Mouse (Mus musculus): ENCODE results near the gene Aff2.

Aff2 gene

DNA sequence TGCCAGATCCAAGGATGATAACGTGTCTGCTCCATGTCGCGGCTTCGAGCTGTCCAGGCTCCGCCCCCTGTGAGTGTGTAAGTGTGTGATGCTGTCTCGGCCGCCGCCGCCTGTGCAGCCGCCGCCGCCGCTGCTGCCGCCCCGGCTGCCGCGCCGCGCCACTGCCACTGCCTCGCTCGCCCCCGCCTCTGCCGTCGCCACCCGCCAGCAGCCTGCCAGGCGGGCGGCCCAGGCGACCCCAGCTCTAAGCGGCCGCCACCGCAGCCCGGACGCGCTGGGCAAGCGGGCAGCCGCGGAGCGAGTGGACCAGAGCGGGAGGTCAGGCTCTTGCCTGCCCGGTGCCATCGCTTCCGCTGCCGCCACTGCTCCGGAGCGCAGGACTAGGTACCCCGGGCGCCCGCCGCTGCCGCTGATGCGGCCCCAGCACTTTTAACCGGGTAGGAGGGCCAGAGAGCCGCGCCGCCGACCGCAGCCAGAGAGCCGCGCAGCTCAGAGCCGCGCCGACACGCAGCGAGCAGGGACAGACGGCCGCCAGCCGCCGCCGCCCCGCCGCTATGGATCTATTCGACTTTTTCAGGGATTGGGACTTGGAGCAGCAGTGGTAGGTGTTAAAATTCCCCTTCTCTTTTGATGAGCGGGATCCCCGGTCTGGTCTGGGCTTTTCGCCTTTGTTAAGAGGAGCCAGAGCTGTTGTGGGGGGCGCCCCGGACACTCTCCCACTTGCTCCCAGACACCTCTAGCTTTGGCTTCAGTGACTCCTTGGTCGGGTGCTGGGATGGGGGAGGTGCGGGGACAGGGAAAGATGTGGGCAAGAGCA is at the start of gene Aff2:
Gene Aff2 (plus strand): TSS at position 57 of the 817 bp plus-strand sequence.
- WGBS: 3% methylated on average over 52 of the region's 79 CpGs

DNA sequence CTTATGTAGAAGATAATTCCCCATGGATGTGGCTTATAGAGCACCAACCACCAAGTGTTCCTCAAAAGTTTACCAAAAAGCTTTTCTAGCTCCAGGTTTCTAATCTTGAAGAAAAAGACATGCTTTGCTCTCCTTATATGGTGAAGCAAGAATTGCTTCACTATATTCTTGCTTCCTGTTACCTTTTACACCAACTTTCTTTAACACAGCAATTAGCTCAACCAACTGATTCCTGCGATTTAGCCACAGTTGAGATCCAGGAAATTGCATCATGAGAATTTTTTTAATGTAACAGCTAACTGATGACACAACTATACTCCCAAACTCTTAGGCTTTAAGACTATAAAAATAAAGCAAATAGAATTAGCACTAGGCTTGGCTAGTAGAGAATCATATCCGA is 4.5 kb upstream of the Aff2 start:
- WGBS: 85% methylated on average over 2 of the region's 2 CpGs

DNA sequence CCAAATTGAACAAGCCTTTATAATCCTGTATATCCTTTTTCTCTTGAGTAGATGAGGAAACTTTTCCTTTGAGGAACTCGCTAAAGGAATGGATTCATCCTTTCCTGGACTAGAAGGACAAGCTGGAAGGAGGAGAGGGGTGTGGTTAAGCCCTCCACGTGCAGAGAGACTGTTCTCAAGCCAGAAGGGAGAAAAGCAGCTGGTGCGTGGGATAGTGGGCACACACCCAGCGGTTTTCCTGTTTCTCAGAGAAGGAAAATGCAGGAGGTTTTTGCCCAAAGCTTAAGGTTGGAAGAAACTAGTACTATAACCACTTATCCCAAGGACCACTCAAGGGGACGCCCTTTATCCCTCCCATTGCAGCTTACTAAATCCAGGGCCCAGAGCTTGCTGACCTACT is 734 bp upstream of the Aff2 start:
- 37% methylated on average over 5 of the region's 5 CpGs for WGBS

DNA sequence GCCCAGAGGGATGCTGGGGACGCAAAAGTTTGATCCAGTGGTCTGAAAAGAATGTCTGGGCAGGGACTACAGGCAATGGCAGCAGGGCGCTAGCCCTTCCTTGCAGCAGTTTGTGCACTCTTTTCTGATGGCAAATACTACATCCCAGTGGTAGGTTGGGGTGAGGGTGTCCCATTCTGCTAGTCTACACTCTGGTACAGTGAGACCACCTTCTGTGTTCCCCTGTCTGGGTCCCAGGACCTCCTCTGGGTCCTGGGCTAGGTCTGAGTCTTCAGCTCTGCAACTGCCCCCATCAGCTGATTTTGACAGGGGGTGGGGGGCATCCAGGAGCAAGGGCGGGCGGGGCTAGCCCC is 233 bp upstream of the Aff2 start:
- WGBS: 10% methylated on average over 3 of the region's 4 CpGs

DNA sequence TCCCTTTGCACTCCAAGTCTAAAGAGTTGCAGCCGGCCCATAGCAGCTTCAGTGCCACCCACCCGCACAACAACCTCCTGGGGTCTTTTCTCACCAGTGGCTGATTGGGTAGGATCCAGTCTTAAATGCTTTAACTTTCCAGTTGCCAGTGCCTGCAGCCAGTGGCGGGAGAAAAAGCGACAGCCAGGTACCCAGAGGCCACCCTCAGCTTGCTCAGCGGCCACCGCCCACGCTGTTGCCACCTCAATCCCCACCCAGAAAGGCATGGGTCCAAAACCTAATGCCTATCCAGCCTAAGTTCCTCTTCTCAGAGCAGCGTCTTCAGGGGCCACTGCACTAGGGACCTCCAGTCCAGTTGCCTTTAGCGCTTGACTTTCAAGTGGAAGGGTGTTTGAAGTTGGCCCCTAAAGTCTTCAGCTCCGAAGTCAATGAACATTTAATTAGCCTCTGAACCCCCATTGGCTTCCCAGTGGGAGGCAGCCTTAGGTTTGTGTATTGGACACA is 1.0 kb downstream of the Aff2 start:
- 6% methylated on average over 10 of the region's 10 CpGs for WGBS

DNA sequence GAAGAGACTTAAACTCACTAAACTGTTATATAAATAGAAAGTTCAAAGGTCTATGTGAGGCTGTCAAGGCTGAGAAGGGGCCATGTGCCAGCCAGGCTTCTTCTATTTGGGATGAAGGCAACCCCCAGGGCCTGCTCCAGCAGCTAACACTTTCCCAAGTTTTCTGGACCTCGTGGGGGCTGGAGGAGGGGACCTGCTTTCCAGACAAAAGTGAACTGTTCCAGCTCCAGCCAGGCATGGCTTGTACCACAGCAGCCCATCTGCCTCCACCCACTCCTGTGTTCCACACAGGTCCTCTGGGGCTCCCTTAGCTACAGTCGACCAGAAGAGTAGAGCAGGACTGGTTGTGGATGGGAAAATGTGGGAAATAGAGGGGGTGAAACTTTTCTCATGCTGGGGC is 4.1 kb downstream of the Aff2 start:
- WGBS: 10% methylated on average over 2 of the region's 2 CpGs

DNA sequence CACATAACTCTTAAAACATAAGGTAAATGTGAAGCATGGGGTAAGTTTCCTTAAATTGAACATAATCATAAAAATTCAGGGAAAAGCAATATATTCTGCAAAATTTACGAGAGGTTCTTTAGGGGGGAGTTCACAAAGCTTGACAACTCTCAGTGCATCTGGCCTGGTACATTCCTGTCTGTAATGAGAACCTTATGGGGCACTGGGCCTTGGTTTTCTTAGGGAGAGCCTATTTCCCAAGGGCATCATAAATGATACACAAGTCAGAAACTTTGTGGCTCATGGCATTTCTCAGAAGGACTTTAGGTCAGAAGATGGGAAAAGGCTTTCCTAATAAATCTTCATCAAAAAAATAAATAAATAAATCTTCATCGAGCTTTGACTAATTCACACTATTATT is 13.2 kb downstream of the Aff2 start:
- 68% methylated on average over 2 of the region's 2 CpGs for WGBS

DNA sequence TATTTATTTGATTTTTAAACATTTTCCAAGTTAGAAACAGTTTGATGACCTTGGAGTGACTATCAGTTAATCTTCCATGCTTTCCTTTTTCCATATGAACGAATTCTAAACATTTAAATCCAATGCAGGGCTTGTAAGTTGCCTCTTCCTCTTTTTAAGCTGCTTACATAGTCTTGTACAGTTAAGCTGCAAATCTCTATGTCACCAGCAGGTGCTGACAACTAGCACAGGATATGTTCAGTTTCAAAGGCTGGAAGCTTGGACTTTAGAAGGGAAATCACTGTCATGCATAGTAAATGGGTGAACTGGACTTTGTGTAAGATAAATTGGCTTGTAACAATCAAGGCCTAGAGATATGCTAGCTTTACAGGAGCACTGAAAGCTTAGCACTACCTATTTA is 29.6 kb downstream of the Aff2 start:
- 62% methylated on average over 1 of the region's 1 CpGs for WGBS

DNA sequence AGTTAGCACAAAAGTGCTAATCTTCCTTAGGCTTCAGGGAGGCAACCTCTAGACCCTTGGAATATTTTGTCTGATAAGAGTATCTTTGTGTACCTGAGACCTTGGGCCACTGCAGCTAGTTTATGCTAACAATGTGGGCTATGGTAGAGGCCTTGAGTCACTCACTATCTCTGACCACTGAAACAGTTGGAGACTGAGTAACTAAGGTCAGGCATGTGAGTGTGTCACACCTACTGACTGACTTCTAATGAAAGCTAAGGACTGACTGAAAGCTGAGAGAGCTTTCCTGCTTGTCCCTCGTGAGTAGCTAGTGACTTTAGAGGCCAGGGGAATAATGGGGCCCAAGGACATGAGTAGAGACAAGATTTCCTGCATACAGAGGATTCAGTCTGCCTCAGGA is 54.9 kb downstream of the Aff2 start:
- 81% methylated on average over 1 of the region's 1 CpGs for WGBS

DNA sequence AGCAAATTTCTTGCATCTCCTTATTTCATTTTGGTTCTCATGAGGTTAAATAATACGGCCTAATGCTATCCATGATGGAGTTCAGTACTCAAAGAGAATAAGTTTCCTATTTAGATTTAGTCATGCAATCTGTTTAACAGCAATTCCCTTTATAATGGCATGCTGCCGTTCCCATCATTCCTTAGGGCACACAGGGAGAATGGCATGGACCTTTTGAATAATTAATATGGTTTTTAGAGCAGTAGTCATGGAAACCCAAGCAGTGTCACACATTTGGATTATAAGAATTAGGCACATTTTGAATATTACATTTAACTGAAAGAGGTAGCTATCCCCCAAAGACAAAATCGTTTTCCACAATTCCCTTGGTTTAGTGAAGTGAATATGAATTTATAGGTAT is 78.3 kb downstream of the Aff2 start:
- 67% methylated on average over 3 of the region's 3 CpGs for WGBS

DNA sequence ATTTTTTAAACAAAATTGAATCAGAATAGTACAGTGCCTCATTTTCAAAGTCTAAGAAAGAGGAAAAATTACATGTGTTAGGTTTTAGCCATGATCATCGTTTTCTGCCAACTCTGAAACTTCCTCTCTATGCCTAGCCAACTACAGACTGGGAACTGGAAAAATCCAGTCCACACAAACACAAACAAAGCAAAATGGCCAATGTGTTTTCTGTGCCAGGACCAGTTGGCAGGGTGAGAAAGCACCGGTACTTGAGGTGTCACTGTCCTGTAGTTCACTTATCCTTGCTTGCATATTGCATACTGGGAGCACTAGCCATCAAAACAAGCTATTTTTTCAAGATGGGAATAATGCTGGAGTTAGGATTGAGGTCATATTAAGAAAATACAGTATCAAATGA is 100.8 kb downstream of the Aff2 start:
- 48% methylated on average over 2 of the region's 2 CpGs for WGBS

DNA sequence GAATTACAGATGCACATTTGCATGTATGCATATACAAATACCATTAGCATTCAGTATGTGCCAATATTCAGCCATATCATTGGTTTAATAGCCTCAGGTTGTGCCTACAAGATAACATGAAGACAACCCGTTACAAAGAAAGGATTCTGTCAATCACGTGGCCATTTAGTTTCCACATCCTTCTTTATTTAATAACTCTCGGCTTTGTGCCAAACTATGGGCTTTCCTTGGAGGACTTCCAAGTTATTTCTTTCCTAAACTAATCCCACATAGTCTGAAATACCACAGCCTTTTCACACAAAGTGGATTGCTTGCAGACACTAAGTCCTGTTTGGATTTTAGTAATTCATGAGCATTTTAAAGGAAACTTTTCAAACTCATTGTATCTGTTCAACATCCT is 142.0 kb downstream of the Aff2 start:
- 32% methylated on average over 3 of the region's 3 CpGs for WGBS

DNA sequence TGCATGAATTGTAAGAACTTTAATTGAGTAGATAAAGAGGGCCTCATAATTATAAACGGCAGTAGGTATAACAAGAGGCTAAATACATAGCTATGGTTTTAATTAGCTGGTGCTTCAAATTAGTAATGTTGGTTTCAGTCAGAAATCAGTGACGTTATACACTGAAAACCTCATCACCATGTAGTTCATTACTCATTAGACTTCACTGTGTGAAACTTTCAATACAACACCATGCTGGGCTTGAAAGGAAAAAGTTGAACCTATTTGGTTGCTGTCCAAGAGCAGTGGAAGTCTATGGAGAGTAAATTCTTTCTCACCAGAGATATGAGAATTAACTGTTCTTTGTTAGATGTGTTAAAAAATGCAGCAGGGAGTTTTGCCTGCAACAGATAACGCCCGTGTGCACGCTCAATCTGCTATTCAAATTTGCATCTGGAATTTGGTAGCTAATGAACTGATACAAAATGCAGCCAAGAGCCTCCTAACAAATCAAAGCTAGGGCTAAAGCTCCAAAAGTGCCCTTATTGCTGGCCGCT is 158.0 kb downstream of the Aff2 start:
- WGBS: 60% methylated on average over 6 of the region's 6 CpGs

DNA sequence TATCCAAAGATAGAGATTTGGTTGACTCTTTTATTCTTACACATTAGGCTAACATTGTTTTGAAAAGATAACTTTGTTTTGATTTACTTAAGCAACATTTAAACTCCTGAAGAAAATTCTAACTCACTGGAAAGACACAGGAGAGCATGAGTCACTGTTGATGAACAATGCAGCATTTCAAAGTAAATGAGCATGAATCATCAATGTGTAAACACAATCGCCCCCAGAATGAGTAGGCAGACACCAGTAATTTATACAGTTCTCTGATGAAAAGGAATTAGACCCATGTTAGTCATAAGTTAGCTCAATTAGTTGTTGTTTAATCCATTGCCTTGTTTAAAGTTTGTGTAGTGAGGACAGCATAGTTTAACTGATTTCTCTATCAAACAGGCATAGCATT is 180.7 kb downstream of the Aff2 start:
- 22% methylated on average over 1 of the region's 1 CpGs for WGBS

DNA sequence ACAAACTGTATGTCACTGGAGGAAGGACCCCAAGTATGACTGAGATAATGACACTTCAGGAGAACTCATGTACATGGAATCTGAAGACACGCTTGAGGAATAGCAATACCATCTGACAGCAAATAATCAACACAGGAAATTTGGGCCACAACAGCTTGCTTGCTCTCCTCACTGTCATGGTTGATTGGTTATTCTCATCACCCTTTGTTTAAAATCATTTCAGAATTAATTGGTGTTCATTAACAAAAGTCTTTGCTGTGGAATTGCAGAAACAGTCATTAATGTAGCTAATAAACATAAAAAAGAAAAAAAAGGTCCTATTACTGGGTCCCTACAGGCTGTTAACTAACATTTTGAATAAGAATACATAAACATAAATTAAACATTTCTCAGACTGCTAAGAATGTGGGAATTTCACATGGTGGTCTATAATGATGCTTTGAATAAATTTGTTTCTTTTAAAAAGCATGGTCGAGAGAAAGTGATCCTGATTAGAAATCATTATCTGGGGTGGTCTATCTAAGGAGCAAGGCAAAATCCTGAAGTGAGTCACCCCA is 219.9 kb downstream of the Aff2 start:
- WGBS: 83% methylated on average over 2 of the region's 2 CpGs

DNA sequence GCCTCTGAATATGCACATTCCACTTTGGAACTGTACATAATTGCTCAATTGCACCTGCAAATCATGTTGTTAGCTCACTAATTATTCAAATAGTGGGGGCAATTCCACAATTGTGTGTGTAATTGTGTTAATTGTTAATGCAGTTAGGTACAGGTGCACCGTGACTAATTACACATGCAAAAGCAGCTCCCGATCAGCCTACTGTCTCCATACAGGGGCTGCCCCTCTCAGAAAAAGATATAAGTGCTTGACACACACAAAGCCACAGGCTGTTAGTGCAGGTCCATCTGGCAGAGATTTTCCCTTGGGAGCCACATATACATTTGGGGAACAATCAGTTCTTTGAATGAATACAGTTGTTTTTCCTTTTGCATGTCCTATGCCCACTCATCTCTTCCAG is 302.9 kb downstream of the Aff2 start:
- 62% methylated on average over 2 of the region's 2 CpGs for WGBS

DNA sequence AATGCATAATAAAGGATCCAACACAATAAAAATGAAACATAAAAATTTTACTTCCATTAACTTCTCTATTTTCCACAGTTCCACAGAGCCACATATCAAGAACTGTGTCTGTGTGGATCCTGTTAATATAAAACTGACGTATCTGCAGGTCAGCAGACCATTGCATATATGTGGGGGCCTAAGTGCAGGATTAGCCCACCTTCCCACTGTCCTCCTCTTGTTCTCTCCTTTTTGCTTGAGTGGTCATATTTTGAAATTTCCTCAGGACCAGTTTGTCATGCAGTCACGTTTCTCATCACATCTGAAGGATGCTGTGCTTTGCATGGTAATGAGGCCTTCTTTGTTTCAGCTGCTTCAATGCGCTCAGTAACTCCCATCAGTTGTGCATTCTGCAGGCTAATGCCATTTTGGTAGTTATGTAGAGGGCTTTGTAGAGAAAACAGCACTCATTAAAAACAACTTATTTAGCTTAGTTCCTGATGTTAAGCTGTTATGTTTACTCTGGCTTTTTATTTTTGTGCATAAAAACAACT is 306.1 kb downstream of the Aff2 start:
- WGBS: 64% methylated on average over 3 of the region's 3 CpGs

DNA sequence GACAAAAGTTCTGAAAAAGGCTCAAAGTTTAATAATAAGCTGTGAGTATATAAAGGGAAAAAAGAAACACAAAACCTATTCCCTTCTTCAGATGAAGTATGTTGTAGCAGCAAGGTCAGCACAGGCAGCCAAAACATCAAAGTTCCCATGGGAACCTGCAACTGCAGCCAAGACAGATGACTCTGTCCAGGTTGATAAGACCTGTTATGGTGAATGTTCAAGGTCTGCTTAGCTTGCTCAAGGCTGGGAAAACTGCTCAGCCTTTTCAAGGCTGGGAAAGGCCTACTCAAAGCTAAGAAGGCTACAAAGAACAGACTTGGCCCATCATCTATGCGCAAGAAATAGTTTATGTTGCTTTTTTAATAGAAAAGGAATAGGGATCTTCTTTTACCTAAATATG is 315.6 kb downstream of the Aff2 start:
- whole genome bisulfite sequencing: 89% methylated on average over 1 of the region's 1 CpGs

DNA sequence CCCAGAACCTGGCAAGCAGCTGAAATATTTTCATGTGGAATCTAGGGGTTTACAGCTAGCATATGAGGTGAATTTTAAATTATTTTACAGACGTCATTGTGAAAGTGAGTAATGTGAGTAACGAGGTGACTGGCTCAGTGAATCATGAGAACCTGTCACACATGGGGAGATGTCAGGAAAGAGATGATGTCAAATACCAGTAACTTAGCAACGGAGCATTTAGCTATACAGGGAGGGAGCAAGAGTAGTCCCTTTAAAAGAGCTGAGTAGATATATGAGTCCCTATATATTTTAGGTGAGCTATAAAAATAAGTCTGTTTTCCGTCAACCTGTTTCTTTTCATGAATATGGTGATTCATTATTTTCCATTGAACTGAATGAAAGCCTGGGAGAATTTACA is 338.7 kb downstream of the Aff2 start:
- 40% methylated on average over 4 of the region's 4 CpGs for WGBS

DNA sequence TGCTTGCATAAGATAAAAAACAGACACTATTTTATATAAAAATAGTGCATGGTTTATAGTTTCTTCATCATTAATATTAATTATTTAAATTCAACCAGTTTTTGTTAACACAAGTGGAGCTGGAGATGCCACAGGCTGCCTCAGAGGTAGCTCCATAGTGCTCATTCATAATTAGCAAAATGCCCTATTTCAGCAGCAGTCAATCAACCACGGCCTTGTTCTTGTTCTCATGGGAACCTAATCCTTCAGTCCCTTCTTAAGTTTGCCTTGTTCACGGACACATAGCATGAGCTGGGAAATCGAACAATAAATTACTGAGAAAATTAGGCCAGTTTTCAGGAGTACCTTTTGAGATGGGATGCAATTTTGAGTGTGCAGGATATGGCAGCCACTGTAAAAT is 378.9 kb downstream of the Aff2 start:
- 52% methylated on average over 3 of the region's 3 CpGs for WGBS

DNA sequence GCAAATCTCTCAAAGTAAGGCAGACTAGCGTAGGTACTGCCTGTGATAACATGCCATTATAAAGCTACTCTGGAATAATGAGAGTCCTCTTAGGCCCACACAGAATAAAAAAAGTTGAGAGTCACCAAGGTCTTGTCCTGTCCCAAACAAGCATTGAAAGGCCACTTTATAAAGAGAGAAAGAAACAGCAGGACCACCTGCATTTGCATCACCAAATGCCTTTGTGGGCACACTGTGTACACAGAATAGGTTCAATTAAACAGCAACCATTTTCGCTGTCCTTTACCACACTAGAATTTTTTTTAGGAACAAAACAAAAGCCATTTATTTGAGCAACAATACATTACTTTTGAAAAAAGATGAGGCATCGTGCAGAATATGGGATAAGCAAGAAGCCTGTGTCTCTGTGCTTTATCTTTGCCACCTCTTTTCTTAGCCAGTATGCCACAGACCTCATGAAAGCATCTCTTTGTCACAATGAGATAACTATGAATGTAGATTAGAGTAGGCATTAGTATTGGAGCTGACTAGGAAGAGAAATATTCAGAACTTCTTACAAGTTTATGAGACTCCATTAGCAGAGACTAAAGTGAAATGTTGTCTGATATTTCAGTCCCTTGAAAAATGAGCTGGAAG is 385.0 kb downstream of the Aff2 start:
- WGBS: 58% methylated on average over 3 of the region's 3 CpGs

DNA sequence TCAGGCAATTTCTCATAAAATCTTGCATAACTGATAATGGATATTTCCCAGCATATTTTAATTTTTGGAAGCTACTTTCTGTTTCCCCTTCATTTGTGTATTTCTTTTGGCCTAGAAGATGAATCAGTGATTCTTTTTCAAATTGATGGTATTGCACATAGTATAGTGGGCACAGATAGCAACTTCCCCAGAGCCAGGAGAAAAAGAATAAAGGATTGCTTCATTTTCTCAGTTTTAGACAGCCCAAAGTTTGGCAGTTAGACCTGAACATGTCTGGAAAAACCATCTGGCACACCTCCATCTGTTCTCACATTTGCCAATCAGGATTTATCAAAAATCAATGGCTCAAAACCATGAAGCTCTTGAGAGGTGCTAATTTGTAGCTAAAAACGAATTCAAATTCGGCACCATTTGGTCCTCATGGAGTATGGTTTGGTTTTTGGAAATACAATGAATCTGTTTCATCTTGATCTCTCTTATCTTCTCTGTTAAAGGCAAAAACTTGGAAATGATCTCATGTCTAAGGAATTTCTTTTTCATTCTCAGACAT is 441.9 kb downstream of the Aff2 start:
- WGBS: 60% methylated on average over 2 of the region's 2 CpGs

All from cerebral cortex, adult 2 months (tissue).